19 mouse cellular contexts compared by ENCODE assay signal in the genomic region with DNA sequence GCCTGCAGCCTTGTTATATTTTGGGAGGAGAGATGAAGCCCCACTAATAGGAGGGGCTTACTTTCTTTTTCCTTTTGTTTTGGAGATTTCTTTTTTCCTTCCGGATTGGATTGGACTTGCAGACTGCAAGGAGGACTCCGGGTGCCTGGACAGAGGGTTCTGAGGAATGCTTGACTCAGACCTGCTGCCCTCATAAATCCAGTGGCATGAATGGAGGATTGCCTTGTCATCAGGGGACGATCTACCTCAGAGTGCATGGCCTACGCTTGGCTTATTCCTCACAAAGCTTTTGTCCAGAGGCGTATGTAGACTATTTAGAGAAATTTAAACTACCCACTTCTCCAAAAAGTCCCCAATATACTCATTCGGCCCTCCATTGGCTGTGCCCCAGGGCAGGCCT. TPM values are rescaled to one million over a fixed set of nuclear protein-coding genes. Genes with fewer than 3 reads are reported as not detected.
DNase-seq lines count a peak whose midpoint lies in the region; ATAC-seq lines count a peak whose summit lies in the region.
"Had no signal": no experiment of that assay in that cellular context is flagged by ENCODE, and none has a peak within 500 bp of the region (broad histone marks: within the 10 kb centered on the region; RNA-seq: fewer than 3 reads in every experiment).

No protein-coding gene starts in this region.

- WGBS in kidney, embryonic 16.5 days = 43% methylated on average over 6 of the region's 6 CpGs
- 65% methylated on average over 6 of the region's 6 CpGs for whole genome bisulfite sequencing in intestine, embryonic 15.5 days

- H3K4me3 ChIP-seq in kidney, embryonic 16.5 days (ENCODE audit: low read length) = no peak overlapping the region
- no peak overlapping the region for H3K4me3 ChIP-seq in intestine, embryonic 15.5 days (replicated peaks)
- H3K4me3 ChIP-seq: embryonic facial prominence, embryonic 15.5 days; heart, embryonic 13.5 days; neural tube, embryonic 12.5 days had no signal

- ATAC-seq in kidney, embryonic 16.5 days (ENCODE audit: low FRiP score, low TSS enrichment) = no peak
- no peak for ATAC-seq in intestine, embryonic 15.5 days
- ATAC-seq in granulocyte monocyte progenitor cell, adult 5-6 weeks (replicated peaks; ENCODE audit: poor library complexity, severe bottlenecking) = no peak
- ATAC-seq: hindbrain, postnatal 0 days had no signal

- H3K4me1 ChIP-seq in kidney, embryonic 16.5 days (ENCODE audit: insufficient read depth, low read length) = peaks cover 40% of the 10 kb centered on the region
- peaks cover 37% of the 10 kb centered on the region for H3K4me1 ChIP-seq in intestine, embryonic 15.5 days (replicated peaks)

- peaks cover 7% of the 10 kb centered on the region for H3K36me3 ChIP-seq in kidney, embryonic 16.5 days (ENCODE audit: insufficient read depth, low read length)
- H3K36me3 ChIP-seq in intestine, embryonic 15.5 days = 0 out of 2 replicates have a peak, but pooled peaks cover 3% of the 10 kb centered on the region
- H3K36me3 ChIP-seq: neural tube, embryonic 12.5 days had no signal

- peak; percentile 61 for DNase-seq in adrenal gland, adult 2 months
- DNase-seq in adrenal gland, postnatal 4 days (ENCODE audit: low spot score in 2 of 2) = no peak
- DNase-seq in kidney, adult 11 months = no peak
- no peak for DNase-seq in spleen, postnatal 4 days (ENCODE audit: low spot score in 2 of 2)
- DNase-seq in spleen, postnatal 36 days (ENCODE audit: low spot score in 2 of 2) = no peak
- DNase-seq: cerebellum, adult 11 months; cerebellum, postnatal 25 days; gastrocnemius, postnatal 25 days; kidney, adult 9 months; spleen, adult 18-20 months; thymus, postnatal 25 days had no signal

- peak overlapping the region; percentile 16; the same call in 1 of the 2 replicates for H3K4me2 ChIP-seq in kidney, embryonic 16.5 days (replicated peaks; ENCODE audit: low read depth, low read length)
- H3K4me2 ChIP-seq in intestine, embryonic 15.5 days (replicated peaks) = no peak overlapping the region
- H3K4me2 ChIP-seq: neural tube, embryonic 12.5 days had no signal

- peaks cover 2% of the 10 kb centered on the region; the same call in 1 of the 2 replicates for H3K9me3 ChIP-seq in kidney, embryonic 16.5 days (ENCODE audit: low read length)
- H3K9me3 ChIP-seq in intestine, embryonic 15.5 days = no peaks in the 10 kb centered on the region
- H3K9me3 ChIP-seq: embryonic facial prominence, embryonic 15.5 days; heart, embryonic 13.5 days; neural tube, embryonic 12.5 days had no signal

- H3K9ac ChIP-seq in kidney, embryonic 16.5 days (replicated peaks; ENCODE audit: low read length) = no peak overlapping the region
- no peak overlapping the region for H3K9ac ChIP-seq in intestine, embryonic 15.5 days
- H3K9ac ChIP-seq: embryonic facial prominence, embryonic 15.5 days; liver, embryonic 14.5 days; neural tube, embryonic 12.5 days had no signal

- no peaks in the 10 kb centered on the region for H3K27me3 ChIP-seq in kidney, embryonic 16.5 days (ENCODE audit: insufficient read depth, low read length)
- H3K27me3 ChIP-seq in intestine, embryonic 15.5 days (replicated peaks) = no peaks in the 10 kb centered on the region
- H3K27me3 ChIP-seq: embryonic facial prominence, embryonic 15.5 days; heart, embryonic 13.5 days; neural tube, embryonic 12.5 days had no signal

- no peak overlapping the region for H3K27ac ChIP-seq in kidney, embryonic 16.5 days (ENCODE audit: low read length)
- H3K27ac ChIP-seq in intestine, embryonic 15.5 days = peak overlapping the region; percentile 51; the same call in 1 of the 2 replicates
- H3K27ac ChIP-seq: heart, embryonic 13.5 days; hindbrain, postnatal 0 days; liver, embryonic 14.5 days; neural tube, embryonic 12.5 days had no signal

RNA-seq across cellular contexts. Expression of a gene that starts 25.5 kb away (rescaled TPM):
- total RNA-seq in adrenal gland, adult 2 months (2021) = 10 to 100 TPM; 22.6 to 24.2 TPM
- 18.2 and 19.0 TPM in 2 replicates for polyA plus RNA-seq in adrenal gland, adult 2 months (2012; rRNA removed)
- 10 to 100 TPM; 42.6 to 42.7 TPM for total RNA-seq in adrenal gland, postnatal 4 days (2021)
- polyA plus RNA-seq in kidney, embryonic 16.5 days (2015; fragmentation: Nextera tagmentation; extraction: Ambion mirVana) = 50.1 and 68.9 TPM in 2 replicates
- polyA plus RNA-seq in intestine, embryonic 15.5 days (2015; fragmentation: Nextera tagmentation; extraction: Ambion mirVana) = 65.0 and 78.9 TPM in 2 replicates
- 9.3 and 11.7 TPM in 2 replicates for total RNA-seq in granulocyte monocyte progenitor cell, adult 5-6 weeks (2014; fragmentation: Nextera tagmentation)
- total RNA-seq in granulocyte monocyte progenitor cell, adult 5-6 weeks (2017) = 0.73 and 2.9 TPM in 2 replicates
